Mouse (Mus musculus) stomach, embryonic 16.5 days (tissue): ENCODE data around the gene Ubl7. TPM values are rescaled to one million over a fixed set of nuclear protein-coding genes. Genes with fewer than 3 reads are reported as not detected.

Experiments used
- ATAC-seq: fragments of 200-750 bp; cut with Nextera tagmentation; 2 replicates; pipeline ENCODE4 v1.8.0; 2017; ENCODE audit warnings: moderate number of reproducible peaks, moderate TSS enrichment; ENCODE audit not compliant: insufficient read depth, low FRiP score
- H3K27ac ChIP-seq: fragments of 300-500 bp; sonication (generic); 2 replicates; pipeline ENCODE4 v1.5.1; 2014; ENCODE audit warnings: low read length
- H3K27me3 ChIP-seq: fragments of 300-500 bp; sonication (generic); 2 replicates; pipeline ENCODE4 v1.6.1; 2014; ENCODE audit warnings: low read length, control low read depth, mixed read lengths; ENCODE audit not compliant: control insufficient read depth, insufficient read depth
- H3K36me3 ChIP-seq: fragments of 300-500 bp; sonication (generic); 2 replicates; pipeline ENCODE4 v1.6.1; 2014; ENCODE audit warnings: low read length; ENCODE audit not compliant: control insufficient read depth, insufficient read depth
- H3K4me1 ChIP-seq: fragments of 300-500 bp; sonication (generic); 2 replicates; pipeline ENCODE4 v1.6.1; 2014; ENCODE audit warnings: low read length, control low read depth, mixed read lengths; ENCODE audit not compliant: control insufficient read depth, insufficient read depth
- H3K4me2 ChIP-seq: fragments of 300-500 bp; sonication (generic); 2 replicates; pipeline ENCODE4 v1.6.1; 2014; ENCODE audit warnings: low read depth, low read length, mixed read lengths
- H3K4me3 ChIP-seq: fragments of 300-500 bp; sonication (generic); replicated peaks from 2 replicates; pipeline ENCODE4 v1.5.1; 2014; ENCODE audit warnings: mild to moderate bottlenecking, low read length
- H3K9ac ChIP-seq: fragments of 300-500 bp; sonication (generic); 2 replicates; pipeline ENCODE4 v1.6.1; 2014; ENCODE audit warnings: low read length
- H3K9me3 ChIP-seq: fragments of 300-500 bp; sonication (generic); replicated peaks from 2 replicates; pipeline ENCODE4 v1.6.1; 2016; ENCODE audit warnings: low read length, control low read depth; ENCODE audit not compliant: control insufficient read depth
- WGBS: fragments of 180-500 bp; shearing (Covaris S2); extraction: QIAGEN DNeasy Blood & Tissue Kit; methylation state at CpG from one replicate; pipeline ENCODE4 v1.1.7; 2014; 5-methylcytosine and 5-hydroxymethylcytosine counted together
- polyA plus RNA-seq: library from polyadenylated mRNA; unstranded; fragments of >200 nt; fragmentation: Nextera tagmentation; extraction: Ambion mirVana; gene quantifications from 2 replicates; pipeline ENCODE4 v1.2.1, GENCODE M21; 2015

The Ubl7 gene
- polyA plus RNA-seq, 1 experiment from 2014 or later = 82.1 TPM

GRCm38 (mm10) chr9:57903589-57904249 lies 7.1 kb upstream of the Ubl7 start:
- H3K27ac ChIP-seq = no peak overlapping the region
- H3K9me3 ChIP-seq = no peaks in the 10 kb centered on the region
- no peak for ATAC-seq
- no peak overlapping the region for H3K9ac ChIP-seq
- no peaks in the 10 kb centered on the region for H3K27me3 ChIP-seq
- no peaks in the 10 kb centered on the region for H3K4me1 ChIP-seq
- 64% methylated on average over 8 of the region's 8 CpGs for WGBS
- no peak overlapping the region for H3K4me3 ChIP-seq
- no peaks in the 10 kb centered on the region for H3K36me3 ChIP-seq
- no peak overlapping the region for H3K4me2 ChIP-seq

GRCm38 (mm10) chr9:57904250-57904644 lies 6.5 kb upstream of the Ubl7 start:
- H3K9me3 ChIP-seq = no peaks in the 10 kb centered on the region
- no peak overlapping the region for H3K4me3 ChIP-seq
- H3K27me3 ChIP-seq = no peaks in the 10 kb centered on the region
- H3K4me2 ChIP-seq = no peak overlapping the region
- no peak for ATAC-seq
- no peaks in the 10 kb centered on the region for H3K4me1 ChIP-seq
- no peaks in the 10 kb centered on the region for H3K36me3 ChIP-seq
- H3K27ac ChIP-seq = no peak overlapping the region
- WGBS = 81% methylated on average over 5 of the region's 5 CpGs
- H3K9ac ChIP-seq = no peak overlapping the region

GRCm38 (mm10) chr9:57907206-57907605 lies 3.6 kb upstream of the Ubl7 start:
- H3K4me2 ChIP-seq = no peak overlapping the region
- no peak overlapping the region for H3K9ac ChIP-seq
- no peaks in the 10 kb centered on the region for H3K27me3 ChIP-seq
- no peaks in the 10 kb centered on the region for H3K9me3 ChIP-seq
- H3K4me1 ChIP-seq = peaks cover 6% of the 10 kb centered on the region
- no peak for ATAC-seq
- H3K27ac ChIP-seq = no peak overlapping the region
- no peak overlapping the region for H3K4me3 ChIP-seq
- WGBS = 75% methylated on average over 6 of the region's 6 CpGs
- no peaks in the 10 kb centered on the region for H3K36me3 ChIP-seq

GRCm38 (mm10) chr9:57912571-57912970 lies 1.8 kb downstream of the Ubl7 start:
- 96% methylated on average over 5 of the region's 5 CpGs for WGBS
- no peak for ATAC-seq
- no peak overlapping the region for H3K4me2 ChIP-seq

GRCm38 (mm10) chr9:57921491-57922060 lies 10.8 kb downstream of the Ubl7 start:
- Histone ChIP-seq H3K27me3 (no peaks in the 10 kb centered on the region), H3K4me2 (no peak overlapping the region), H3K4me1 (no peaks in the 10 kb centered on the region), H3K9ac (no peak overlapping the region), H3K9me3 (no peaks in the 10 kb centered on the region), H3K27ac (no peak overlapping the region), H3K36me3 (peaks cover 24% of the 10 kb centered on the region; the same call in 1 of the 2 replicates), H3K4me3 (no peak overlapping the region)
- ATAC-seq = no peak
- WGBS = 93% methylated on average over 9 of the region's 9 CpGs

More at GRCm38 (mm10) chr9:57912571-57912970, 1.8 kb downstream of the Ubl7 start:
- peaks cover 6% of the 10 kb centered on the region for H3K4me1 ChIP-seq
- no peaks in the 10 kb centered on the region for H3K36me3 ChIP-seq
- no peak overlapping the region for H3K9ac ChIP-seq
- no peaks in the 10 kb centered on the region for H3K9me3 ChIP-seq
- no peak overlapping the region for H3K4me3 ChIP-seq
- no peak overlapping the region for H3K27ac ChIP-seq
- H3K27me3 ChIP-seq = no peaks in the 10 kb centered on the region

GRCm38 (mm10) chr9:57922381-57922780 lies 11.6 kb downstream of the Ubl7 start:
- H3K4me2 ChIP-seq = no peak overlapping the region
- H3K9me3 ChIP-seq = no peaks in the 10 kb centered on the region
- H3K9ac ChIP-seq = no peak overlapping the region
- H3K4me1 ChIP-seq = no peaks in the 10 kb centered on the region
- H3K36me3 ChIP-seq = peaks cover 24% of the 10 kb centered on the region; the same call in 1 of the 2 replicates
- no peak overlapping the region for H3K27ac ChIP-seq
- H3K27me3 ChIP-seq = no peaks in the 10 kb centered on the region
- WGBS = 87% methylated on average over 5 of the region's 5 CpGs
- no peak for ATAC-seq
- H3K4me3 ChIP-seq = no peak overlapping the region

GRCm38 (mm10) chr9:57923046-57923445 lies 12.3 kb downstream of the Ubl7 start:
- Histone ChIP-seq H3K4me2 (no peak overlapping the region), H3K36me3 (peaks cover 24% of the 10 kb centered on the region), H3K27ac (no peak overlapping the region), H3K9ac (no peak overlapping the region), H3K4me3 (no peak overlapping the region), H3K9me3 (no peaks in the 10 kb centered on the region), H3K4me1 (no peaks in the 10 kb centered on the region), H3K27me3 (no peaks in the 10 kb centered on the region)
- WGBS = 88% methylated on average over 3 of the region's 3 CpGs
- no peak for ATAC-seq

- Histone ChIP-seq H3K4me1 (no peaks in the 10 kb centered on the region), H3K27me3 (no peaks in the 10 kb centered on the region), H3K4me2 (no peak overlapping the region), H3K4me3 (no peak overlapping the region), H3K36me3 (no peaks in the 10 kb centered on the region; the same call in 1 of the 2 replicates), H3K9ac (no peak overlapping the region), H3K27ac (no peak overlapping the region), H3K9me3 (no peaks in the 10 kb centered on the region)
- 74% methylated on average over 5 of the region's 5 CpGs for WGBS
- no peak for ATAC-seq
Measured at GRCm38 (mm10) chr9:57931166-57931767, 20.5 kb downstream of the Ubl7 start.

- Histone ChIP-seq H3K4me3 (no peak overlapping the region), H3K9me3 (no peaks in the 10 kb centered on the region), H3K9ac (no peak overlapping the region), H3K27ac (no peak overlapping the region), H3K4me1 (no peaks in the 10 kb centered on the region), H3K27me3 (no peaks in the 10 kb centered on the region), H3K4me2 (no peak overlapping the region), H3K36me3 (no peaks in the 10 kb centered on the region; the same call in 1 of the 2 replicates)
- ATAC-seq = no peak
- WGBS = 66% methylated on average over 3 of the region's 3 CpGs
Measured at GRCm38 (mm10) chr9:57932253-57932652, 21.5 kb downstream of the Ubl7 start.
